Mouse (Mus musculus): ENCODE data around the gene Pigyl.
"Not testable (repeated sequence)": the region's sequence is repeated elsewhere in the genome, so short reads cannot be mapped to it uniquely, and the experiment has no call there.

Pigyl gene

GRCm38 (mm10) chr9:22138480-22138879 is 18.2 kb upstream of the Pigyl start:
- DNase-seq (ENCODE audit: low read depth, low spot score): peak; percentile 50

DNA sequence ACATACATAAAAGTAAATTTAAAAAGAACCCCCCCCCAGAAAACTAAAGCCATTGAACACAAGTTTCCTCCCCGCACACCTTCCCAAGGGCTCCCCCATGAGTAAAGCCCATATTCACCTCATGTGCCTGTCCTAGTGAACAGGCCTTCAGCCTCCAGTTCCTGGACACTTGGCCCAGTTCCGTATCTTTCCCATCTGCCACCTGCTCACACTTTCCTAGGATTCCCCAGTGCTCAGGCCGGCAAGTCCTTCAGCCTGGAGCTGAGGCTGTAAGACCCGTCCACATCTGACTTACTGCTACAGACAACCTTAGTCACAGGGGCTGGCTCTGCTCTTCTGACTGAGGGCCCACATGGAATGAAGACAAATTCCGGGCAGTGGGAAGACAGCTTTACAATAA is 16.9 kb upstream of the Pigyl start:
- no peak for DNase-seq (ENCODE audit: low read depth, low spot score)

DNA sequence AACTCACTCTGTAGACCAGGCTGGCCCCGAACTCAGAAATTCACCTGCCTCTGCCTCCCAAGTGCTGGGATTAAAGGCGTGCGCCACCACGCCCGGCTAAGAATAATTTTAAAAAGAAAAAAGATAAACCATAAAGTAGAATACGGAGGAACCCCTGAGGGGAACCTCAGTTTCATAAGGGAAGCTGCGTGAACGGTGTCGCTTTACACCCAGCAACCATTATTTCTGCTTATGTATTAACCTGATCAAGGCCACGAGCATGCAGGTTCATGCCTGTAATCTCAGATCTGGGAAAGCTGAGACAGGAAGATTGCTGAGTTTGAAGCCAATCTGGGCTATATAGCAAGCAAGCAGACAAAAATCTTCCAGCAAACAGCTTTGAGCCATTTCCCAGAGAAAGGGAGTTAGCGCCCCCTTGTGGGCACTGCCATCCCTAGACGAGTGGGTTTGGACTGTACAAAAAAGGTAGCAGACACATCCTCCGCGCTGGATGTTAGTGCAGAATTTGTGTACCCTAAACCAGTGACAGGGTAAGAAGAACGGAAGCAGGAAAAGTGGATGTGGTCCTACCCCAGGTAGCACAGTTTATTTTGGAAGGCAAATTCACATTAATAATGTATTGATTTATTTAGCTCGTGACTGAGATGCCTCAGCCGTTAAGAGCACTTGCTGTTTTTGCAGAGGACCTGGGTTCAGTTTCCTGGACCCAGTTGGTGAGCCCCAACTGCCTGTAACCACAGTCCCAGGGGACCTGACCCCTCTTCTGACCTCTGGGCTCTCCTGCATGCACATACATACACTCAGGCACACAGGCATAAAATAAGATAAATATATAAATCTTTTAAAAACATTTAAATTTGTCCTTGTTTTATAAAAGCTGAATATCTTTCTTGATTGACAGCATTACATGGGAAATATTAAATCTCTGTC is 13.3 kb upstream of the Pigyl start:
- DNase-seq (ENCODE audit: low read depth, low spot score): peak; percentile 85

DNA sequence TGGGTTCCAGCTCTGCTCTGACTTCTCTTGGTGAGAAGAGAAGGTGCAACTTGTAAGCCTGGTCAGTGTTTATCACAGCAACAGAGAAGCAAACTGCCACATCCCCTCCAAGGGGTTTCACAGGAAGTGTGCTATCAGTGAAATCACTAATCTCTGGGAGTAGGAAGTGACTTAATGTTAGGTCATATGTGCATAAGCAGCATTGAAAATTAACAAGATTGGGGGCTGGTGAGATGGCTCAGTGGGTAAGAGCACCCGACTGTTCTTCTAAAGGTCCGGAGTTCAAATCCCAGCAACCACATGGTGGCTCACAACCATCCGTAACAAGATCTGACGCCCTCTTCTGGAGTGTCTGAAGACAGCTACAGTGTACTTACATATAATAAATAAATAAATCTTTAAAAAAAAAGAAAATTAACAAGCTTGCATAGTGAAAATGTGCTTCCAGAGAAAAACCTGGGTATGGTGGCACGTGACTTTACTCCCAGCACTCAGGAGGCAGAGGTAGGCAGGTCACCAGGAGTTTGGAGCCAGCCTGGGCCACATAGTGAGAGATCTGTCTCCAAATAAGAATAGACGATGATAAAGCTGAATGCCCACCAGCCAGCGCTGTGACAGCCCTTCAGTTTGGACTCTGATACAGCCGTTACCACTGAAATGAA is 12.2 kb upstream of the Pigyl start:
- no peak for DNase-seq (ENCODE audit: low read depth, low spot score)

DNA sequence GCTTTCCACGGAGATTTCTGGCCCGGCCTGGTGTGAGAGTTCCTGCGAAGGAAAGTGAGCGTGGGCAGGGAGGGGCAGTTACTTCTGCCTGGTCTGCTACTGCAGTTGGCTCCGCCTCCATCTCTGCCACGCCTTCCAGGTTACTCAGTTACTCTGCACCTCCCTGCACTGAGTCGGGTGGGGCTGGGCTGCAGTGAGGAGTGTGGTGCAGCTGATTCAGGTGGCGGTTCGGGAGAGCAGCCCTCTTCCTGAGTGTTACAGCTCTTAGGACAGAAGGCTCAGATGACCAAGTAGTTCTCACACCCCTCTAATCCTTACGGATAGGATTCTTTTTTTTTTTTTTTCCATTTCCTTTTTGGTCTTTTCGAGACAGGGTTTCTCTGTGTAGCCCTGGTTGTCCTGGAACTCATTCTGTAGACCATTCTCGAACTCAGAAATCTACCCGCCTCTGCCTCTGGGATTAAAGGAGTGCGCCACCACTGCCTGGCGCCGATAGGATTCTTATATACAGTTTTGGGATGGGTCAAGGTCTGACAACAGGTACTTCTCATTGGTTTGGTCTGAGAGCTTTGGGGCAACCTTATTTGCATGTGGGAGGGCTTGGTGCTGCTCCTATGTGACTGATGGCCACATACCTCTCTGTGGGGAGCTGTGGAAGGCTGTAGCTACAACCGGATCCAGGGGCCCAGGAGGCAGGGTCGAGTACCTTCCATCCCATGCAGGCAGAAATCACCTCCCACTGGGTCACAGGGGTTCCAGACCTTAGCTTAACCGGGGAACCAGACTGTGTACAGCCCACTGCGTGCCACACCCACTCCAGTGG is 7.0 kb upstream of the Pigyl start:
- DNase-seq (ENCODE audit: low read depth, low spot score): no peak

DNA sequence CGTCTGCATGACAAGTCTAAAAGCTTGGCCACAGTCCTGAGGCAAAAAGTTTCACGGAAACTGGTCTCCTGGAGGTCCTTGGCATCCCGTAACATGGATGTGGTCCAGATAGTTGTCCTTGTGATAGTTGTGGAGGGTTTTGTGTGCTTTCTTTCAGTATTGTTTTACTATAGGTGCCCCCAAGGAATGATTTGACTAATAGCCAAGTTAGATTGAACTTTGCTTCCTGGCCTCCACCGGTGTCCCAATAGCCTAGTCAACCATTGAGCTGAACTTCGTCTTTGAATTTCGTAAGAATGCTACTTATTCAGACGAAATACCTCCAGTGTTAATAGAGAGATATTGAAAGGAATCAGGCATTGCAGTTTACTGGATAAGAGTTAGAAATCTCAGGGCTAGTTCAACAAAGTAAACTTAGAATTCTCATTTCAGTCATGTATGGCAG is 6.4 kb upstream of the Pigyl start:
- DNase-seq (ENCODE audit: low read depth, low spot score): not testable (repeated sequence)

- no peak for DNase-seq (ENCODE audit: low read depth, low spot score)
Observed at GRCm38 (mm10) chr9:22150946-22151345, 5.7 kb upstream of the Pigyl start.

GRCm38 (mm10) chr9:22153810-22154209 is 2.8 kb upstream of the Pigyl start:
- no peak for DNase-seq (ENCODE audit: low read depth, low spot score)

- peak; percentile 84 for DNase-seq (ENCODE audit: low read depth, low spot score)
Observed at GRCm38 (mm10) chr9:22155614-22156013, 1.0 kb upstream of the Pigyl start.

- DNase-seq (ENCODE audit: low read depth, low spot score): no peak
Observed at GRCm38 (mm10) chr9:22157516-22158265, 1.0 kb downstream of the Pigyl start.

GRCm38 (mm10) chr9:22161299-22161698 is 4.7 kb downstream of the Pigyl start:
- DNase-seq (ENCODE audit: low read depth, low spot score): no peak

- no peak for DNase-seq (ENCODE audit: low read depth, low spot score)
Observed at GRCm38 (mm10) chr9:22162305-22162704, 5.7 kb downstream of the Pigyl start.

- no peak for DNase-seq (ENCODE audit: low read depth, low spot score)
Observed at GRCm38 (mm10) chr9:22162912-22163311, 6.3 kb downstream of the Pigyl start.

GRCm38 (mm10) chr9:22164711-22165668 is 8.3 kb downstream of the Pigyl start:
- peak; percentile 62 for DNase-seq (ENCODE audit: low read depth, low spot score)

GRCm38 (mm10) chr9:22165964-22166363 is 9.3 kb downstream of the Pigyl start:
- DNase-seq (ENCODE audit: low read depth, low spot score): no peak

DNA sequence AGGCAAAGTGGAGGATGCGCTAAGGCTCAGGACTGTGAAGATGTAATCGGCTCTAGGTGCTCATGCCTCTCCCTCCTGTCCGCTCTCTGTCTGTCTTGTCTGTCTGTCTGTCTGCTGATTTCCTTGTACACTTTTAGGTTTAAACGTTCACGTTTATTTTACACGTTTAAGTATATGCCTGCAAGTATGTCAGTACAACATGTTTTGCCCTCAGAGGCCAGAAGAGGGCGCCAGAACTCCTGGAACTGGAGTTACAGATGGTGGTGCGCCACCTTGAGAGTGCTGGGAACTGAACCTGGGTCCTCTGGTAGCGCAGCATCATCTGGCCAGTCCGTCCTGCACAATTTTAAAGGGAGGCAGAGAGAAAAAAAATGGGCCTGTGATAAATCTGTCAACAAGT is 10.0 kb downstream of the Pigyl start:
- no peak for DNase-seq (ENCODE audit: low read depth, low spot score)

DNA sequence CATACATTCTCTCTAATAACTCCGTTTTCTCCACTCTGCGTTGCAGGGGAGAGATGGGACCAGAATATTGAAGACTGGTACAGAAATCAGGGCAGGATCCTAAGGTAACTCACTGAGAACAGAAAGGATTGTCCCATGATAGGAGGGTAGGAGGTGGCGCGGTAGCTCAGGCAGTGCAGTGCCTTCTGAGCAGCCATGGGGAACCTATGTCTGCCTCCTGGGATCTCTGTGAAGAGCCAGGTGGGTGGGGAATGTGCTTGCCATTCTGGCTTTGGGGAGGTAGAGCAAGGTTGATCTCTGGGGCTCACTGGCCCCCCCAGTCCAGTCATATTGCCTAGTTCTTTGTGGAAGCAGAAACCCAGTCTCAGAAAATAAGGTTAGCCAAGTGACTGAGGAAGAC is 11.1 kb downstream of the Pigyl start:
- no peak for DNase-seq (ENCODE audit: low read depth, low spot score)

DNA sequence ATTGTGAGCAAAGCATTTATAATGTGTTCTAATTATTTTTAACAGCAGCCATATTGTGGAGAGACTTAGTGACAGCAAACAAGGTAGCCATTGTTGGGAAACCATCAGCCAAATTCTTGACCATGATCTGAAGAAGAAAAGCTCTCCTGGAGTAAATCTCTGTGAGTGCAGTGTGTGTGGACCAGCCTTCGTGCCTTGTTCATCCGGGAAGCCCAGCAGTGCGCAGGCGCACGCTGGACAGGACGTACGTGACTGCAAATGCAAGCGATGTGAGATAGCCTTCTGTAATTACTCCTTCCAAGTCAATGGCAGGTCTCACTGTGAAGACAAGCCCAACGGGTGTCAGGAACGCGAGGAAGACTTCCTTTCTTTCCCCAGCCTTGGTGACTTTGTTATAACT is 12.7 kb downstream of the Pigyl start:
- no peak for DNase-seq (ENCODE audit: low read depth, low spot score)

GRCm38 (mm10) chr9:22172318-22172717 is 15.7 kb downstream of the Pigyl start:
- DNase-seq (ENCODE audit: low read depth, low spot score): no peak

- DNase-seq (ENCODE audit: low read depth, low spot score): no peak
Observed at GRCm38 (mm10) chr9:22188025-22188611, 31.5 kb downstream of the Pigyl start, which contains the start of gene Zfp872. TSS of gene Zfp872 (plus strand) at chr9:22188090.

Data from CD4-positive helper T cell, adult 2 months (primary cell).